Comparison of ENCODE assay signal across 39 mouse cellular contexts in the genomic region with DNA sequence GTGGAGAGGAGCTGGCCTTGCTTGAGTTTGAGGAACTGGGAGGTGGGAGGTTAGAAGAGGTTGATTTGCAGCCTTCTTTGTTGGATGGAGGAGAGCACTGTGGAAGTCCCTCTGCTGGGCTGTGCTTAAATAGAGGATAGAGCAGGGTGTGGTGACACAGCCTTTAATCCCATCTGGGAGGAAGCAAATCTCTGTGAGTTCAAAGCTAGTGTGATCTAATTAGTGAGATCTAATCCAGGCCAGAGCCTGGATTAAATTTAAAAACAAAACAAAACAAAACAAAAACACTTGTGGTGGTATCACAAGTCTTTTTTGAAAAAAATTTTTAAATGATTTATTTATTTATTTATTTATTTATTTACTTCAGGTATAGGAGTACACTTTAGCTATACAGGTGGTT. TPM values are rescaled to one million over a fixed set of nuclear protein-coding genes. Genes with fewer than 3 reads are reported as not detected.
"Had no signal": no experiment of that assay in that cellular context is flagged by ENCODE, and none has a peak within 500 bp of the region (broad histone marks: within the 10 kb centered on the region; RNA-seq: fewer than 3 reads in every experiment).

A gene (minus strand): TSS at position 101 of the 400 bp plus-strand sequence.

- H3K4me3 ChIP-seq: heart, embryonic 10.5 days; heart, embryonic 12.5 days; heart, embryonic 13.5 days; heart, embryonic 15.5 days; hindbrain, embryonic 10.5 days; hindbrain, embryonic 12.5 days; hindbrain, embryonic 13.5 days; hindbrain, embryonic 15.5 days; intestine, embryonic 15.5 days; kidney, embryonic 15.5 days; layer of hippocampus, adult 2 months; left cerebral cortex, adult 2 months had no signal

- H3K36me3 ChIP-seq: heart, embryonic 10.5 days; heart, embryonic 12.5 days; heart, embryonic 13.5 days; heart, embryonic 15.5 days; hindbrain, embryonic 10.5 days; hindbrain, embryonic 12.5 days; hindbrain, embryonic 13.5 days; hindbrain, embryonic 15.5 days; intestine, embryonic 15.5 days; kidney, embryonic 15.5 days had no signal

- DNase-seq: heart, postnatal 10 days; heart, postnatal 14 days; heart, postnatal 36 days; heart, postnatal 4 days; kidney, adult 11 months; kidney, adult 18-20 months; kidney, adult 2 months; kidney, adult 8-10 months; kidney, adult 9 months; kidney, postnatal 10 days; kidney, postnatal 14 days; kidney, postnatal 25 days; kidney, postnatal 36 days; kidney, postnatal 4 days; layer of hippocampus, adult 9-11 months; layer of hippocampus, postnatal 36 days had no signal

- H3K9ac ChIP-seq: heart, embryonic 12.5 days; heart, embryonic 13.5 days; heart, embryonic 15.5 days; hindbrain, embryonic 12.5 days; hindbrain, embryonic 13.5 days; hindbrain, embryonic 14.5 days; hindbrain, embryonic 15.5 days; intestine, embryonic 15.5 days; kidney, embryonic 15.5 days had no signal

- H3K4me1 ChIP-seq: heart, embryonic 10.5 days; heart, embryonic 12.5 days; heart, embryonic 13.5 days; heart, embryonic 15.5 days; hindbrain, embryonic 12.5 days; hindbrain, embryonic 13.5 days; hindbrain, embryonic 15.5 days; intestine, embryonic 15.5 days; kidney, embryonic 15.5 days had no signal

- H3K27ac ChIP-seq: heart, embryonic 10.5 days; heart, embryonic 13.5 days; heart, embryonic 15.5 days; hindbrain, embryonic 10.5 days; hindbrain, embryonic 12.5 days; hindbrain, embryonic 13.5 days; hindbrain, embryonic 14.5 days; hindbrain, embryonic 15.5 days; hindbrain, postnatal 0 days; intestine, embryonic 15.5 days; kidney, embryonic 15.5 days; kidney, postnatal 0 days; layer of hippocampus, adult 2 months; left cerebral cortex, adult 2 months had no signal

- H3K9me3 ChIP-seq: heart, embryonic 10.5 days; heart, embryonic 12.5 days; heart, embryonic 13.5 days; heart, embryonic 15.5 days; hindbrain, embryonic 10.5 days; hindbrain, embryonic 12.5 days; hindbrain, embryonic 13.5 days; hindbrain, embryonic 15.5 days; intestine, embryonic 15.5 days; kidney, embryonic 15.5 days had no signal

RNA-seq across cellular contexts. Expression of the gene that starts here (rescaled TPM):
- total RNA-seq: heart, postnatal 10 days; heart, postnatal 14 days; heart, postnatal 25 days; heart, postnatal 36 days; heart, postnatal 4 days; hematopoietic stem cell, adult 5-6 weeks; hindbrain, postnatal 0 days; layer of hippocampus, adult 18-20 months; layer of hippocampus, adult 2 months; layer of hippocampus, adult 8-10 months; layer of hippocampus, postnatal 10 days; layer of hippocampus, postnatal 14 days; layer of hippocampus, postnatal 25 days; layer of hippocampus, postnatal 36 days; left cerebral cortex, adult 18-20 months; left cerebral cortex, adult 2 months had no signal
